Mouse (Mus musculus): ENCODE measurements around the gene Gm3448.
"Not testable (repeated sequence)": the region's sequence is repeated elsewhere in the genome, so short reads cannot be mapped to it uniquely, and the experiment has no call there.

Gm3448 gene

DNA sequence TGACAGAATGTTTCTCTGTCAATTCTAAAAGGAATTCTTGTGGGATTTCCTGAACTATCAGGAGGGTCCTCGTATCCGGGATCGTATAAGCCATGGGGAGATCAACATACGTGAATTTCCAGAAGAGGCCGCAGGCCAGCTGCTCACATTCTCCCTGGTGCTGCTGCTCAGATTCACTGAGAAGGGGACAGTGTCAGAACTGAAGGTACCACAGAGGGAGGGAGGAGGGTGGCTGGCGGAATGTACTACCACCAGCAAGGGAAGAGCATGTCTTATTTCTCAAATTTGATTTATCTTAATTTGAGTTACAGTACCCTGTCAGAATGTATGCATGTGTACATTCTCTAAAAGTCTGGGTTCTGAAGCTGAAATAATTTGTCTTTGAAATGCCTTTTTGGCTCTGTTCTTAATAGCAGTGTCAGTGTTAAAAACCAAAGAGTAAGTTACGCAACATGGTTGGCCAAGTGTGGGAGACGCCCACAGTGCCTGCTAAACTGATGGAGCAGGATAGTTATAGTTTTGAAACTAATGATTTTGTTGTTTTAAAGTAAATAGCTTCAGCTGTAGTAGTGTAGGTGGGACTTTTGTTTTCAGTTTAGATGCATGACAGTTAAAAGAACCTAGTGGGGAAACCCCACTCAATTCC lies 12.0 kb upstream of the Gm3448 start:
- POLR2A ChIA-PET, CTCF ChIA-PET: not testable (repeated sequence)

DNA sequence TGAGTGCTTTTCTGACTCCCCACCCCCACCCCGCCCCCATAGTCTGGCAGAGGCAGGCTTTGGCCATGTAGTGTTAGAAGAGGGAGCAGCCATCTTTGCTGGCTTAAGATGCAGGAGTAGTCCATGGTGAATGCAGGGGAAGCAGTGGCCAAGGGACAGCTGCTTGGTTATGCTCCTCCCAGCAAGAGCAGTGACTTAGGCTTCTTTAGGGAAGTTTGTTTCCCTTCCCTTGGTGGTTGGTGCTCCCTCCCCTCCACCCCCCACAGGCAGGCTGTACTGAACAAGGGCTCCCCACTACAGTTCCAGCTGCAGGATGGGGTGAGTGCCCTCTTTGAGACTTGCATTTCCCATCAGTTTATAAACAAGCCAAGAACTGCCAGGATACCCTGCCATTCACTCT lies 11.4 kb upstream of the Gm3448 start:
- POLR2A ChIA-PET, CTCF ChIA-PET: not testable (repeated sequence)

DNA sequence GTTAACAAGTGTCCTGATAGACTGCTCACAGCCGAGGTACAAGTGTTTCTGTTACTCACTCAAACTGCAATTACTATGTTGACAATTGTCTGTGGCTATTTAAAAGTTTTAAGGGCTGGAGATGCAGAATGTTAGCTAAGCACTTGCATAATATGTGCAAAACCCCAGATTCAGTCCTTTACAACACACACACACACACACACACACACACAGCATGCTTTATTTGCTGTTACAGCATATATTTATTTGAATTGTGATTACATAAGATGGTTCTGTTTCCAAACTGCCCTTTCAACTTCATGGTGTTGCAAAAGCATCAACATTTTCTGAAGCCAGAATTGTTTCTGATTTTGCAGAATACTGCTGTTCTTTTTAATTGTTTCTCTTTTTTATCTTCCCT lies 9.0 kb upstream of the Gm3448 start:
- POLR2A ChIA-PET, CTCF ChIA-PET: not testable (repeated sequence)

DNA sequence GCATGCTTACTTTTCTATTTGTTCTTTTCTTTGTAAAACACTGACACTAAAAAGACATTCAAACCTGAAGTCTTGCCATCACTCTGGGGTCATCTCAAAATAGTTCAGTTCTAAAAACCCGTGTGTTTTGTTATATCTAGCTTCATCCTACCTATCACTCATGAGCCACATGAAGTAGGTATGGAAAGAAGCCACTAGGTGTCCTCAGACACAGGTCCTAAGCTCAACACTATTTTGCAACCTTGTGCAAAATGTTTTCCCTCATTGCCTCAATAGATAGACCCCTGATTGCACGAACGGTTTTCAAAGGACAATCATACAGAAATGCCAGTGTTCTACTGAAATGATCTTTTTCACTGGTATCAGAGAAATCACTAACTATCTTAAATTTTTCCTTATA lies 882 bp downstream of the Gm3448 start:
- POLR2A ChIA-PET, CTCF ChIA-PET: not testable (repeated sequence)

DNA sequence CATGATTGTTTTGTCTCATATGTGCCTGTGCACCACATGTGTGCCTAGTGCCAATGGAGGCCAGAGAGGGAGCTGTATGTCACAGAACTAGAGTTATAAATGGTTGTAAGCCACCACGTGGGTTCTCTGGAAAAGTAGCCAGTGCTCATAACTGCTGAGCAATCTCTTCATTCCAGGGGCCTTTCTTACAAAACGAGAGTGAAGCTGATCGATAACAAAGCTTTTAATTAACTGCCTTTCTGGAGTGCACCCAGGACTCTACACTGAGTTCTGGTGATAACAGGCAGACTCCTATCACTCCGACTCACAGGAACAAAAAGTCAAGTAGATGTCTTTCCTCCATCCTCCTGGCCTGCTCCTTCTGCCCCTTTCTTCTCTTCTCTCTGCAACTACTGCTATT lies 9.9 kb downstream of the Gm3448 start:
- POLR2A ChIA-PET, CTCF ChIA-PET: not testable (repeated sequence)

DNA sequence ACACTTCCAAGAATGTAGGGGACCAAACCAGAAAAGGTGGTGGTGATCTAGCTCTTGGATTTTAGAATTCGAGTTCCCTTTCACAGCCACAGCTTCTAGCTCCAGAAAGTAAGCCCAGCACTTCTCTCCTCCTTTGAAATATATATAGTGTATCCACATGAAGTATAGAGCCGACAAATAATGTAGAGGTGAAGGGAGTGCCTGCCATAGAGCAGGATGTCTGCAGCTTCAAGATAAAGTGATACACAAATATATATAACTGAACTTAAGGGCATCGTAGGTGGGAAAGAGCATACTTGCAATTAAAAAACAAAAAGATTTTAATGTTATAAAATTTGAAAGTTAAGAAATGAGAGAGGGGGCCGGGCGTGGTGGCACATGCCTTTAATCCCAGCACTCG lies 15.8 kb downstream of the Gm3448 start:
- CTCF ChIA-PET, POLR2A ChIA-PET: not testable (repeated sequence)

DNA sequence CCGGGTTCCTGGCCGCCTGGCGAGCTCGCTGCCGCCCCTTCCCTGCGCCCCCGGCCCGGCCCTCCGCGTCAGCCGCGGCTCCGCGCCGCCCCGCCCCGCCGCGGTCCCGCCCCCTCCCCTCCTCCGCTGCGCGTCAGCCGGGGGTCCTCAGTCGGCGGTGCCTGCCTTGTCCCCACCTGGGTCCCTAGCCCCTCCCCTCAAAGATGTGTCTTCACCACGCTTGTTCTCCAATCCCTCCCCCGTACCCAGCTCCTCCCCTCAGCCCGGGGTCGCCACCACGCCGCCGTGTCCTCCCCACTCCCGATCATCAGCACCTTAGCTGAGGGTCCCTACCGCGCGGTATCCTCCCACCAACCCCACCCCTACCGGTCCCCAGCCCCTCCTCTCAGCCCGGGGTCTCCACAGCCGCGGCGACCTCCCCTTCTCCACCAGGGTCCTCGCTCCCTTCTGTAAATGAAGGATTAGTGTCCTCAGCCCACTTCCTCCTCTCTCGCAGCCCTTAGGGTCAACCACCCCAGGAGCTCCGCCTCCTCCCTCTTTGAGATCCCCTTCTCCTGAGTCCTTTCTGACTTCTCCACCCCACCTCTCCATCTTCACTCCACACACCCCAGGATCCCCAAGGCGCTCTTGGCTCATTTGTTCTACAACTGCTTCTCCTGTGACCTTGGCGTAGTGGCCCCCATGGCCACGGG lies 16.7 kb downstream of the Gm3448 start:
- CTCF ChIA-PET, POLR2A ChIA-PET: not testable (repeated sequence)

DNA sequence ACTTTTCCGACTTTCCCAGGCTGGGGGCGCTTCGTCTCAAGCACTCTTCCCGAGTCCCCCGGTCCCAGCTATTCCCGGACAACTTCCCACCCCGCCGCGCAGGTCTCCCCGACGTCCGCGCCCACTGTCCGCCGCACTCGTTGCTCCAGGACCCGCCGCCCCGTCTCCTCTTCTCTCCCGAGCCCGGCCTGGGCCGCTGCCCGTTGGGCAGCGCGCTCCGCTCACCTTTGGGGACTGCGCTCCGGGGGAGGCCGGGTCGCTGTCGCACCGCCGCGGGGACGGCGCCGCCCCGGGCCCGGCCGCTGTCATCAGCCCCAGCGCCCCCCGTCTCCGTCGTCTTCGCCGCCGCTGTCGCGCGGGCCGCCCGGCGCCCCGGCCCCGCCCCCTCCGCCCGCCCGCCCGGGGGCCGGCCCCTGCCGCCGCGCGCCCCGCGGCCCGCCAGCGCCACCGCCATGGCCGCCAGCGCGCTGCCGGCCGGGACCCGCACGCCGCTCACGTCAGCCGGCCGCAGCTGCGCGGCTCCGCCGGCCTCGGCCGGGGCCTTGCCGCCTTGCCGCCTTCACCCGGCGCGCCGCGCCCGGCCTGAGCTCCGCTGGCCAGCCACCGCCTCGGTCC lies 17.4 kb downstream of the Gm3448 start:
- CTCF ChIA-PET, POLR2A ChIA-PET: not testable (repeated sequence)

DNA sequence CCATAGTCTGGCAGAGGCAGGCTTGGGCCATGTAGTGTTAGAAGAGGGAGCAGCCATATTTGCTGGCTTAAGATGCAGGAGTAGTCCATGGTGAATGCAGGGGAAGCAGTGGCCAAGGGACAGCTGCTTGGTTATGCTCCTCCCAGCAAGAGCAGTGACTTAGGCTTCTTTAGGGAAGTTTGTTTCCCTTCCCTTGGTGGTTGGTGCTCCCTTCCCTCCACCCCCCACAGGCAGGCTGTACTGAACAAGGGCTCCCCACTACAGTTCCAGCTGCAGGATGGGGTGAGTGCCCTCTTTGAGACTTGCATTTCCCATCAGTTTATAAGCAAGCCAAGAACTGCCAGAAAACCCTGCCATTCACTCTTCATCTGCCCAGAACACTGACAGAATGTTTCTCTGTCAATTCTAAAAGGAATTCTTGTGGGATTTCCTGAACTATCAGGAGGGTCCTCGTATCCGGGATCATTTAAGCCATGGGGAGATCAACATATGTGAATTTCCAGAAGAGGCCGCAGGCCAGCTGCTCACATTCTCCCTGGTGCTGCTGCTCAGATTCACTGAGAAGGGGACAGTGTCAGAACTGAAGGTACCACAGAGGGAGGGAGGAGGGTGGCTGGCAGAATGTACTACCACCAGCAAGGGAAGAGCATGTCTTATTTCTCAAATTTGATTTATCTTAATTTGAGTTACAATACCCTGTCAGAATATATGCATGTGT lies 19.7 kb downstream of the Gm3448 start:
- CTCF ChIA-PET, POLR2A ChIA-PET: not testable (repeated sequence)

DNA sequence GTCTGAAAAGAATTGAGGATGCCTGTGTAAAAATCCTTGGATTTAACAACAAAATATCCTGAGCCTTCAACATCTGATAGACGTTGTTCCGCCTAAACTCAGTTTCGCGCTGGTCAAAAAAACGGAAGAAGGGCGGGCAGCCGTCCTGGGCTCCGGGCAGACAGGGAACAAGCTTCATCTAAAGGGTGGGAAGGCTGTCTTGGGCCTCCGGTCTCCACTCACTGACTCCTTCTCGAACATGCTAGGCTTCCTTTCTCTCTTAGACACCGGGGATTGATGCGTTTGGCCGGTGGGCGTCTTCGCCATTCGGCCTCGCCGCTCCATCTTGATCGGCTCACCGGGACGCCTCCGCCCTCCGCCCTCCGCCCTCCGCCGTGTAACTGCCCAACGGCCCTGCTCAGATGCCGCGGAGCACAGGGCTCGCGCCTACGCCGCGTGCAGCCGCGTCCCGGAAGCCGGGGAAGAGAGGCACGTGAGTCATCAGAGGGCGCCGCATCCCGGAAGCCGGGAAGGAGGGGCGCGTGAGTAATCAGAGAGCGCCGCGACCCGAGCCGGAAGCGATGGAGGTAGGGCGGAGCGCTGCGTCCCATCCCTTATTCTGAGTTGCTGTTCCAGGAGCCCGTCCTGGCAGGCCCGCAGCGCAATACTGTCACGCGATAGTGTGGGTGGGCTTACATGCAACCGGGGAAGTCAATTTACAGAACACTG lies 31.5 kb downstream of the Gm3448 start, which contains the start of gene Gm3435:
Gene Gm3435, plus strand, starts transcription at position 471 of the 708 bp plus-strand sequence.
- CTCF ChIA-PET, POLR2A ChIA-PET: not testable (repeated sequence)

DNA sequence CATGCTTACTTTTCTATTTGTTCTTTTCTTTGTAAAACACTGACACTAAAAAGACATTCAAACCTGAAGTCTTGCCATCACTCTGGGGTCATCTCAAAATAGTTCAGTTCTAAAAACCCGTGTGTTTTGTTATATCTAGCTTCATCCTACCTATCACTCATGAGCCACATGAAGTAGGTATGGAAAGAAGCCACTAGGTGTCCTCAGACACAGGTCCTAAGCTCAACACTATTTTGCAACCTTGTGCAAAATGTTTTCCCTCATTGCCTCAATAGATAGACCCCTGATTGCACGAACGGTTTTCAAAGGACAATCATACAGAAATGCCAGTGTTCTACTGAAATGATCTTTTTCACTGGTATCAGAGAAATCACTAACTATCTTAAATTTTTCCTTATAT lies 32.2 kb downstream of the Gm3448 start:
- CTCF ChIA-PET, POLR2A ChIA-PET: not testable (repeated sequence)

DNA sequence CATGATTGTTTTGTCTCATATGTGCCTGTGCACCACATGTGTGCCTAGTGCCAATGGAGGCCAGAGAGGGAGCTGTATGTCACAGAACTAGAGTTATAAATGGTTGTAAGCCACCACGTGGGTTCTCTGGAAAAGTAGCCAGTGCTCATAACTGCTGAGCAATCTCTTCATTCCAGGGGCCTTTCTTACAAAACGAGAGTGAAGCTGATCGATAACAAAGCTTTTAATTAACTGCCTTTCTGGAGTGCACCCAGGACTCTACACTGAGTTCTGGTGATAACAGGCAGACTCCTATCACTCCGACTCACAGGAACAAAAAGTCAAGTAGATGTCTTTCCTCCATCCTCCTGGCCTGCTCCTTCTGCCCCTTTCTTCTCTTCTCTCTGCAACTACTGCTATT lies 41.3 kb downstream of the Gm3448 start:
- CTCF ChIA-PET, POLR2A ChIA-PET: not testable (repeated sequence)

DNA sequence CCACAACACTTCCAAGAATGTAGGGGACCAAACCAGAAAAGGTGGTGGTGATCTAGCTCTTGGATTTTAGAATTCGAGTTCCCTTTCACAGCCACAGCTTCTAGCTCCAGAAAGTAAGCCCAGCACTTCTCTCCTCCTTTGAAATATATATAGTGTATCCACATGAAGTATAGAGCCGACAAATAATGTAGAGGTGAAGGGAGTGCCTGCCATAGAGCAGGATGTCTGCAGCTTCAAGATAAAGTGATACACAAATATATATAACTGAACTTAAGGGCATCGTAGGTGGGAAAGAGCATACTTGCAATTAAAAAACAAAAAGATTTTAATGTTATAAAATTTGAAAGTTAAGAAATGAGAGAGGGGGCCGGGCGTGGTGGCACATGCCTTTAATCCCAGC lies 47.2 kb downstream of the Gm3448 start:
- CTCF ChIA-PET, POLR2A ChIA-PET: not testable (repeated sequence)

DNA sequence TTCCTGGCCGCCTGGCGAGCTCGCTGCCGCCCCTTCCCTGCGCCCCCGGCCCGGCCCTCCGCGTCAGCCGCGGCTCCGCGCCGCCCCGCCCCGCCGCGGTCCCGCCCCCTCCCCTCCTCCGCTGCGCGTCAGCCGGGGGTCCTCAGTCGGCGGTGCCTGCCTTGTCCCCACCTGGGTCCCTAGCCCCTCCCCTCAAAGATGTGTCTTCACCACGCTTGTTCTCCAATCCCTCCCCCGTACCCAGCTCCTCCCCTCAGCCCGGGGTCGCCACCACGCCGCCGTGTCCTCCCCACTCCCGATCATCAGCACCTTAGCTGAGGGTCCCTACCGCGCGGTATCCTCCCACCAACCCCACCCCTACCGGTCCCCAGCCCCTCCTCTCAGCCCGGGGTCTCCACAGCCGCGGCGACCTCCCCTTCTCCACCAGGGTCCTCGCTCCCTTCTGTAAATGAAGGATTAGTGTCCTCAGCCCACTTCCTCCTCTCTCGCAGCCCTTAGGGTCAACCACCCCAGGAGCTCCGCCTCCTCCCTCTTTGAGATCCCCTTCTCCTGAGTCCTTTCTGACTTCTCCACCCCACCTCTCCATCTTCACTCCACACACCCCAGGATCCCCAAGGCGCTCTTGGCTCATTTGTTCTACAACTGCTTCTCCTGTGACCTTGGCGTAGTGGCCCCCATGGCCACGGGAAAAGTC lies 48.1 kb downstream of the Gm3448 start:
- POLR2A ChIA-PET, CTCF ChIA-PET: not testable (repeated sequence)

DNA sequence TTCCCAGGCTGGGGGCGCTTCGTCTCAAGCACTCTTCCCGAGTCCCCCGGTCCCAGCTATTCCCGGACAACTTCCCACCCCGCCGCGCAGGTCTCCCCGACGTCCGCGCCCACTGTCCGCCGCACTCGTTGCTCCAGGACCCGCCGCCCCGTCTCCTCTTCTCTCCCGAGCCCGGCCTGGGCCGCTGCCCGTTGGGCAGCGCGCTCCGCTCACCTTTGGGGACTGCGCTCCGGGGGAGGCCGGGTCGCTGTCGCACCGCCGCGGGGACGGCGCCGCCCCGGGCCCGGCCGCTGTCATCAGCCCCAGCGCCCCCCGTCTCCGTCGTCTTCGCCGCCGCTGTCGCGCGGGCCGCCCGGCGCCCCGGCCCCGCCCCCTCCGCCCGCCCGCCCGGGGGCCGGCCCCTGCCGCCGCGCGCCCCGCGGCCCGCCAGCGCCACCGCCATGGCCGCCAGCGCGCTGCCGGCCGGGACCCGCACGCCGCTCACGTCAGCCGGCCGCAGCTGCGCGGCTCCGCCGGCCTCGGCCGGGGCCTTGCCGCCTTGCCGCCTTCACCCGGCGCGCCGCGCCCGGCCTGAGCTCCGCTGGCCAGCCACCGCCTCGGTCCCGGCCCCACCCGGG lies 48.7 kb downstream of the Gm3448 start:
- POLR2A ChIA-PET, CTCF ChIA-PET: not testable (repeated sequence)

DNA sequence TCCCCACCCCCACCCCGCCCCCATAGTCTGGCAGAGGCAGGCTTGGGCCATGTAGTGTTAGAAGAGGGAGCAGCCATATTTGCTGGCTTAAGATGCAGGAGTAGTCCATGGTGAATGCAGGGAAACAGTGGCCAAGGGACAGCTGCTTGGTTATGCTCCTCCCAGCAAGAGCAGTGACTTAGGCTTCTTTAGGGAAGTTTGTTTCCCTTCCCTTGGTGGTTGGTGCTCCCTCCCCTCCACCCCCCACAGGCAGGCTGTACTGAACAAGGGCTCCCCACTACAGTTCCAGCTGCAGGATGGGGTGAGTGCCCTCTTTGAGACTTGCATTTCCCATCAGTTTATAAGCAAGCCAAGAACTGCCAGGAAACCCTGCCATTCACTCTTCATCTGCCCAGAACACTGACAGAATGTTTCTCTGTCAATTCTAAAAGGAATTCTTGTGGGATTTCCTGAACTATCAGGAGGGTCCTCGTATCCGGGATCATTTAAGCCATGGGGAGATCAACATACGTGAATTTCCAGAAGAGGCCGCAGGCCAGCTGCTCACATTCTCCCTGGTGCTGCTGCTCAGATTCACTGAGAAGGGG lies 51.1 kb downstream of the Gm3448 start:
- CTCF ChIA-PET, POLR2A ChIA-PET: not testable (repeated sequence)

DNA sequence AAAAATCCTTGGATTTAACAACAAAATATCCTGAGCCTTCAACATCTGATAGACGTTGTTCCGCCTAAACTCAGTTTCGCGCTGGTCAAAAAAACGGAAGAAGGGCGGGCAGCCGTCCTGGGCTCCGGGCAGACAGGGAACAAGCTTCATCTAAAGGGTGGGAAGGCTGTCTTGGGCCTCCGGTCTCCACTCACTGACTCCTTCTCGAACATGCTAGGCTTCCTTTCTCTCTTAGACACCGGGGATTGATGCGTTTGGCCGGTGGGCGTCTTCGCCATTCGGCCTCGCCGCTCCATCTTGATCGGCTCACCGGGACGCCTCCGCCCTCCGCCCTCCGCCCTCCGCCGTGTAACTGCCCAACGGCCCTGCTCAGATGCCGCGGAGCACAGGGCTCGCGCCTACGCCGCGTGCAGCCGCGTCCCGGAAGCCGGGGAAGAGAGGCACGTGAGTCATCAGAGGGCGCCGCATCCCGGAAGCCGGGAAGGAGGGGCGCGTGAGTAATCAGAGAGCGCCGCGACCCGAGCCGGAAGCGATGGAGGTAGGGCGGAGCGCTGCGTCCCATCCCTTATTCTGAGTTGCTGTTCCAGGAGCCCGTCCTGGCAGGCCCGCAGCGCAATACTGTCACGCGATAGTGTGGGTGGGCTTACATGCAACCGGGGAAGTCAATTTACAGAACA lies 62.8 kb downstream of the Gm3448 start, which contains the start of the genes 9030025P20Rik and Gm3417:
Gene 9030025P20Rik, plus strand, starts transcription at position 107 of the 677 bp plus-strand sequence.
Gene Gm3417, minus strand, starts transcription at position 429 of the 677 bp plus-strand sequence.
- CTCF ChIA-PET, POLR2A ChIA-PET: not testable (repeated sequence)

DNA sequence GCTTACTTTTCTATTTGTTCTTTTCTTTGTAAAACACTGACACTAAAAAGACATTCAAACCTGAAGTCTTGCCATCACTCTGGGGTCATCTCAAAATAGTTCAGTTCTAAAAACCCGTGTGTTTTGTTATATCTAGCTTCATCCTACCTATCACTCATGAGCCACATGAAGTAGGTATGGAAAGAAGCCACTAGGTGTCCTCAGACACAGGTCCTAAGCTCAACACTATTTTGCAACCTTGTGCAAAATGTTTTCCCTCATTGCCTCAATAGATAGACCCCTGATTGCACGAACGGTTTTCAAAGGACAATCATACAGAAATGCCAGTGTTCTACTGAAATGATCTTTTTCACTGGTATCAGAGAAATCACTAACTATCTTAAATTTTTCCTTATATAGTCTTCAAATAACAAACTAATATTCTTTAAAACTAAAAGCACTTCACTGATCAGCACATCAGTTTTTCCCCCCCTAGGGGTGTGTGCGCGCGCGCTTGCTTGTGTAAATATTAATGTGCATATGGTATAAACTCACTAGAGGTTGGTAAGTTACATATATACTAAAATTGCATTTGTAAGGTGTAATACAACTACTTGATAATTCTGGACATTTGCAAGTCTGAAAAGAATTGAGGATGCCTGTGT lies 63.5 kb downstream of the Gm3448 start:
- CTCF ChIA-PET, POLR2A ChIA-PET: not testable (repeated sequence)
